Mouse (Mus musculus) liver, embryonic 15.5 days (tissue): ENCODE results near the gene Cdkn2d. TPM values are rescaled to one million over a fixed set of nuclear protein-coding genes. Genes with fewer than 3 reads are reported as not detected.
"Not testable (repeated sequence)": the region's sequence is repeated elsewhere in the genome, so short reads cannot be mapped to it uniquely, and the experiment has no call there.

Experiments used
- ATAC-seq: fragments of 200-750 bp; cut with Nextera tagmentation; 2 replicates; pipeline ENCODE4 v1.8.0; 2017; ENCODE audit warnings: moderate number of reproducible peaks, mild to moderate bottlenecking, moderate library complexity; ENCODE audit not compliant: insufficient read depth
- H3K27ac ChIP-seq: fragments of 300-500 bp; sonication (generic); replicated peaks from 2 replicates; pipeline ENCODE4 v1.5.1; 2015; ENCODE audit warnings: mild to moderate bottlenecking, inconsistent platforms
- H3K27me3 ChIP-seq: fragments of 300-500 bp; sonication (generic); 2 replicates; pipeline ENCODE4 v1.6.1; 2015; ENCODE audit warnings: mild to moderate bottlenecking, inconsistent platforms
- H3K36me3 ChIP-seq: fragments of 300-500 bp; sonication (generic); replicated peaks from 2 replicates; pipeline ENCODE4 v1.6.1; 2015; ENCODE audit warnings: moderate library complexity, mild to moderate bottlenecking, inconsistent platforms
- H3K4me1 ChIP-seq: fragments of 300-500 bp; sonication (generic); replicated peaks from 2 replicates; pipeline ENCODE4 v1.6.1; 2015; ENCODE audit warnings: inconsistent platforms
- H3K4me2 ChIP-seq: fragments of 300-500 bp; sonication (generic); 2 replicates; pipeline ENCODE4 v1.6.1; 2015; ENCODE audit warnings: moderate library complexity, mild to moderate bottlenecking, inconsistent platforms
- H3K4me3 ChIP-seq: fragments of 300-500 bp; sonication (generic); replicated peaks from 2 replicates; pipeline ENCODE4 v1.5.1; 2015; ENCODE audit warnings: mild to moderate bottlenecking, inconsistent platforms
- H3K9ac ChIP-seq: fragments of 300-500 bp; sonication (generic); 2 replicates; pipeline ENCODE4 v1.6.1; 2015; ENCODE audit warnings: moderate library complexity, mild to moderate bottlenecking, inconsistent platforms
- H3K9me3 ChIP-seq: fragments of 300-500 bp; sonication (generic); replicated peaks from 2 replicates; pipeline ENCODE4 v1.6.1; 2016; ENCODE audit warnings: inconsistent platforms
- WGBS: fragments of 180-500 bp; shearing (Covaris S2); methylation state at CpG from one replicate; pipeline ENCODE4 v1.1.7; 2015; ENCODE audit warnings: mixed read lengths; ENCODE audit not compliant: insufficient replicate concordance; 5-methylcytosine and 5-hydroxymethylcytosine counted together
- polyA plus RNA-seq: library from polyadenylated mRNA; unstranded; fragments of >200 nt; fragmentation: Nextera tagmentation; extraction: Ambion mirVana; gene quantifications from 2 replicates; pipeline ENCODE4 v1.2.1, GENCODE M21; 2015

The Cdkn2d gene
- polyA plus RNA-seq, 1 experiment from 2014 or later: 129 TPM

- Histone ChIP-seq H3K4me2 (no peak overlapping the region), H3K36me3 (no peaks in the 10 kb centered on the region), H3K9me3 (no peaks in the 10 kb centered on the region), H3K4me3 (no peak overlapping the region), H3K4me1 (peaks cover 44% of the 10 kb centered on the region), H3K27me3 (no peaks in the 10 kb centered on the region), H3K27ac (no peak overlapping the region), H3K9ac (no peak overlapping the region)
- 28% methylated on average over 4 of the region's 5 CpGs for WGBS
- no peak for ATAC-seq
Measured at GRCm38 (mm10) chr9:21329041-21329440, 37.8 kb upstream of the Cdkn2d start.

DNA sequence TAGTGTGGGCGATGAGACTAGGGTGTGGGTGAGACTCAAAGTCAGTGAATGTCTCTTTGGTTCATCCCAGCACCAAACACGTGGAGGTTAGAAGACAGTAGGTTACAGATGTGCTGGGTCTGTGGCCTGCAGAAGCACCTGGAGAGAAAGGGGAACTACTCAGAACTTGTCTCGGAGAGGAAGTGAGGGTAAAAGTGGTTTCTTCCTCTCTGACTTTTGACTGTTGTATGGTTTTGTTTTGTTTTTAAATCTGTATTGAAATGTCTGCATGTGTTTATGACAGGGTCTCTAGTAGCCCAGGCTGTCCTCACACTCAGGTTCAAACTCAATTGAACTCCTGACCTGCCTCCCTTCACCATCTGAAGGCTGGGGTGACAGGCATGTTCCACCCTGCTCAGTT, 36.8 kb upstream of the Cdkn2d start:
- Histone ChIP-seq H3K4me1 (peaks cover 49% of the 10 kb centered on the region), H3K4me2 (no peak overlapping the region), H3K9ac (no peak overlapping the region), H3K27me3 (no peaks in the 10 kb centered on the region), H3K27ac (no peak overlapping the region; the same call in 1 of the 2 replicates), H3K4me3 (no peak overlapping the region), H3K9me3 (no peaks in the 10 kb centered on the region), H3K36me3 (no peaks in the 10 kb centered on the region)
- no peak for ATAC-seq
- 37% methylated on average over 3 of the region's 3 CpGs for WGBS

GRCm38 (mm10) chr9:21327569-21327968, 36.4 kb upstream of the Cdkn2d start:
- H3K36me3 ChIP-seq: no peaks in the 10 kb centered on the region
- H3K4me1 ChIP-seq: peaks cover 48% of the 10 kb centered on the region
- WGBS: 23% methylated on average over 3 of the region's 3 CpGs
- no peak for ATAC-seq
- no peaks in the 10 kb centered on the region for H3K27me3 ChIP-seq
- no peak overlapping the region for H3K4me2 ChIP-seq
- no peak overlapping the region for H3K4me3 ChIP-seq
- H3K9me3 ChIP-seq: no peaks in the 10 kb centered on the region
- H3K27ac ChIP-seq: no peak overlapping the region; the same call in 1 of the 2 replicates
- H3K9ac ChIP-seq: no peak overlapping the region

DNA sequence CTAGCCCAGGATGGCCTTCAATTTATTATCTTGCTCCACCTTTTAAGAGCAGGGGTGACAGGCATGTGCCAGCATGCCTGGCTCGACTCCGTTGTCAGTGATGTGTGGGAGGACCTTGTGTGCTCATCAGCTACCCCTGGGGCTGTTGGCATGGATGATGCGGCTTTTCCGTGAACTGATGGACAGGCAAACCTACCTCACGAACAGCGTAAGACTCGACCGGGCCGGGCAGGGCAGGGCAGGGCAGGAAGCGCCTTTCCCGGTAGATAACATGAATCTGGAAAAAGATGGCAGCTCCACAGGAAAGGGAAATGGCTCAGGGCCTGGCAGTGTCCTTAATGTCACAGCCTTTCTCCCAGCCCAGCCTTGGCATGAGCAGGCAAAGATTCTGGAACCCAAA, 33.1 kb upstream of the Cdkn2d start:
- H3K4me1 ChIP-seq: peaks cover 60% of the 10 kb centered on the region
- H3K27me3 ChIP-seq: no peaks in the 10 kb centered on the region
- no peak overlapping the region for H3K27ac ChIP-seq
- H3K9ac ChIP-seq: no peak overlapping the region
- no peaks in the 10 kb centered on the region for H3K36me3 ChIP-seq
- no peak overlapping the region for H3K4me3 ChIP-seq
- 40% methylated on average over 11 of the region's 11 CpGs for WGBS
- no peak for ATAC-seq
- no peaks in the 10 kb centered on the region for H3K9me3 ChIP-seq
- no peak overlapping the region for H3K4me2 ChIP-seq

- not testable (repeated sequence) for H3K4me3 ChIP-seq, ATAC-seq, H3K36me3 ChIP-seq, H3K27me3 ChIP-seq, H3K9ac ChIP-seq, H3K27ac ChIP-seq, H3K9me3 ChIP-seq
- Histone ChIP-seq H3K4me1 (peaks cover 61% of the 10 kb centered on the region), H3K4me2 (peak overlapping the region; percentile 96; the same call in 1 of the 2 replicates)
- WGBS: 68% methylated on average over 8 of the region's 8 CpGs
Measured at GRCm38 (mm10) chr9:21322917-21323297, 31.7 kb upstream of the Cdkn2d start.

DNA sequence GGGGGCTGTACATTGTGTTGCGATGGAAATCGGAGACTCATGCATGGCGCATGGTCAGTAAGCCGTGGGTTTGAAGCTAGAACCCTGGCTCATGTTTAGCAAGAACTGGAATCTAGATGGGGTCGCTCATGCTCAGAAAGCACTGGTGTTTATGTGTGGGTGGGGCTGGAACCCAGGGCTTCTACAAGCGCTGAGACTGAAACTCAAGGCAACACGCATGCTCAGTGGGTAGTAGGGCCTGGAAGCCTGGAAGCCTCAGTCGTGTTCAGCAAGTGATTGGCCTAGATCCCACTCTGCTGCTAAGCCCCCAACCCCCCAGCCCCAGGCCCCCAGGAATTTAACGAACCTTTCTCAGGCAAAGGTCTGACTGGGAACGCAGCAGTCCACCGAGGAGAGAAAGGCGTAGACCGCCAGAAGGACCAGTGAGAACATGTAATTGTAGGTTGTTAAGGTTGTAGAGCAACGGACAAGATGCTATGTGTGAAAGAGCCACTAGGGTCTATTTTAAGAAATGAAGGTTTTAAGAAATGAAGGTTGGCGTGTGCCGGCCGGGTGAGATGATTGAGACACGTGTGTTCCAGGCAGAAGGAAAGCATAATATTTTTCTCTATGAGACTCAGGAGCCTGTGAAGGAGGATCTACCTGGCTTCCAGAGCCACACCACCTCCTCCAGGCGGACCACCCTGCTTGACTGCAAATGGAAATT, 31.2 kb upstream of the Cdkn2d start:
- no peak overlapping the region for H3K9ac ChIP-seq
- no peak for ATAC-seq
- H3K4me1 ChIP-seq: peaks cover 57% of the 10 kb centered on the region

DNA sequence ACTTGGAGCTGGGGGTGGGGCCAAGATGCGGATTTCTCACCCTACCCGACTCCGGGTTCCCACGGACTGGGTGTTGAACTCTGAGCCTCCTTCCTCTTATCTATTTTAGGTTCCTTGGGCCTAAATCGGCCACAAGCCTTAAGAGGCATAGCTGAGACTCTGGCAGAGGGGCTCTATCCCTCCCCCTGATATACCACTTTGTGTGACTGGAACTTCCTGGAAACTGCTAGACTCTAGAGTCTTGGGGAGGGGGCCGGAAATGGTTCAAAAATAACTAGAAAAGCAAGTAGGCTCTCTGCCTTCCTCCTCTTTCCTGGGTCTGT, 30.3 kb upstream of the Cdkn2d start:
- H3K9me3 ChIP-seq: no peaks in the 10 kb centered on the region
- H3K27ac ChIP-seq: peak overlapping the region; percentile 86
- WGBS: 8% methylated on average over 6 of the region's 6 CpGs
- peak overlapping the region; percentile 96 for H3K4me2 ChIP-seq
- H3K4me3 ChIP-seq: peak overlapping the region; percentile 72
- ATAC-seq: peak; percentile 52
- H3K27me3 ChIP-seq: no peaks in the 10 kb centered on the region
- no peaks in the 10 kb centered on the region for H3K36me3 ChIP-seq
- H3K4me1 ChIP-seq: peaks cover 53% of the 10 kb centered on the region
- H3K9ac ChIP-seq: peak overlapping the region; percentile 68

More for the DNA sequence above, 31.2 kb upstream of the Cdkn2d start:
- no peaks in the 10 kb centered on the region for H3K36me3 ChIP-seq
- H3K4me2 ChIP-seq: peak overlapping the region; percentile 96
- H3K27me3 ChIP-seq: no peaks in the 10 kb centered on the region
- WGBS: 63% methylated on average over 19 of the region's 19 CpGs
- H3K9me3 ChIP-seq: no peaks in the 10 kb centered on the region
- peak overlapping the region; percentile 86; the same call in 1 of the 2 replicates for H3K27ac ChIP-seq
- H3K4me3 ChIP-seq: peak overlapping the region; percentile 72

DNA sequence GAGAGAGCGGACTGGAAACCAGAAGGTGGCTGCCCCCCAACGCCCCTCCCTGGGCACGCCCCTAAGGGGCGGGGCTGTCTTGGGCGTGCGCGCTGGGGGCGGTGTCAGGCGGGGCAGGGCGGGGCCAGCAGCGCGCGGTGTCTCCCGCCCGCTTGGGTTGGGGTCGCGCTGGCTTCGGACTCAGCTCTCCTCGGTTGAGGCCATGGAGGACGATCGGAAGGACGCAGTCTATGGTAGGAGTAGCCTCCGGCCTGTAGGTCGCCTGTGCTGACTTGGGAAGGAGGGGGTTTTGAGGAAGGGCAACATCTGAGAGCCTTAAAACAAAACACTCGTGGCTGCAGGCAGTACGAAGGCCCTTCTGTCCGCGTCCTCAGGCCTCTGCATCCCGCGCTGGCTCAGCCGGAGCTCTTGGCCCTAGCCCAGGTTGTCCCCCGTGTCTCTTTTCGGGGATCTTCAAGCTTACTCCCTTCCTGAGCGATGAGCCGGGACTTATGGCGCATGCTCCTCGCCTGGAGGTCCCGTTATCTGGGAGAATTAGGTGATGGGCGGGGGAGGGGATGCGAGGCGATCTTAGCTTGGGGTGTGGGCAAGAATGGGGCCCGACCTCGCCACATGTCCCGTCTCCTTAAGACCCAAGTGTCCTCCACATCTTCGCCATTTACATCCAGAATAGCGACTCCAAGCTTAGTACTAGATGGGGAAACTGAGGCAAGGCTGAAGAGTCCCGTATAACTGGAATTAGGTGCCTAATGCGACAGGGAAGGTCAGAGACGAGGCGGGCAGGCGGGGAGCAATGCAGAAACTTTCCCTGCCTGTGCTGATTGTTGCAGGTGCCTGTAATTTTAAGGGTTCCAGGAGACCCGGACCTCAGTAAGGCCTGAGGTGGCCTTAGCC, 29.7 kb upstream of the Cdkn2d start, which contains the start of gene Slc44a2:
Slc44a2 (plus strand) TSS at position 80 of the 894 bp plus-strand sequence.
- Histone ChIP-seq H3K9ac (peak within 1 kb of the TSS; percentile 68), H3K27me3 (no peaks in the 10 kb centered on the region), H3K36me3 (no peaks in the 10 kb centered on the region), H3K4me2 (peak within 1 kb of the TSS; percentile 96), H3K9me3 (no peaks in the 10 kb centered on the region), H3K4me3 (peak within 1 kb of the TSS; percentile 72), H3K4me1 (peaks cover 55% of the 10 kb centered on the region), H3K27ac (peak within 1 kb of the TSS; percentile 86)
- peak; percentile 87 for ATAC-seq
- WGBS: under 1% methylated on average over 52 of the region's 52 CpGs

GRCm38 (mm10) chr9:21320280-21320618, 29.0 kb upstream of the Cdkn2d start:
- ATAC-seq: peak; percentile 25
- Histone ChIP-seq H3K4me1 (peaks cover 61% of the 10 kb centered on the region), H3K27me3 (no peaks in the 10 kb centered on the region), H3K9me3 (no peaks in the 10 kb centered on the region), H3K36me3 (no peaks in the 10 kb centered on the region), H3K4me3 (peak overlapping the region; percentile 72), H3K9ac (0 out of 2 replicates have a peak overlapping the region, but pooled peaks have one; percentile 68), H3K27ac (0 out of 2 replicates have a peak overlapping the region, but pooled peaks have one; percentile 86), H3K4me2 (peak overlapping the region; percentile 96)
- WGBS: 33% methylated on average over 4 of the region's 4 CpGs

- Histone ChIP-seq H3K4me3 (no peak overlapping the region), H3K9me3 (no peaks in the 10 kb centered on the region), H3K4me2 (no peak overlapping the region), H3K27ac (0 out of 2 replicates have a peak overlapping the region, but pooled peaks have one; percentile 5), H3K36me3 (no peaks in the 10 kb centered on the region), H3K9ac (no peak overlapping the region), H3K27me3 (no peaks in the 10 kb centered on the region), H3K4me1 (peaks cover 68% of the 10 kb centered on the region)
- ATAC-seq: no peak
- 91% methylated on average over 4 of the region's 4 CpGs for WGBS
Measured at GRCm38 (mm10) chr9:21319503-21319902, 28.3 kb upstream of the Cdkn2d start.

GRCm38 (mm10) chr9:21318792-21319191, 27.6 kb upstream of the Cdkn2d start:
- Histone ChIP-seq H3K9ac (no peak overlapping the region), H3K27me3 (no peaks in the 10 kb centered on the region), H3K27ac (no peak overlapping the region), H3K4me2 (no peak overlapping the region), H3K4me3 (no peak overlapping the region), H3K9me3 (no peaks in the 10 kb centered on the region), H3K4me1 (peaks cover 70% of the 10 kb centered on the region), H3K36me3 (no peaks in the 10 kb centered on the region)
- ATAC-seq: no peak
- 54% methylated on average over 6 of the region's 6 CpGs for WGBS
